Mouse (Mus musculus) liver, postnatal 0 days (tissue): ENCODE data around the gene Susd4.

Source experiments
- CTCF ChIP-seq: sonication (generic); IDR thresholded peaks from 2 replicates; pipeline ENCODE4 v1.5.1; 2016; ENCODE audit warnings: antibody characterized with exemption, low read depth
- EP300 ChIP-seq: IDR thresholded peaks from 2 replicates; pipeline ENCODE4 v1.6.1; 2016; ENCODE audit warnings: antibody characterized with exemption, low read depth, mild to moderate bottlenecking

GRCm38 (mm10) chr1:182868432-182869113, 104.9 kb downstream of the Susd4 start:
- peak; percentile 67 for TF ChIP-seq CTCF
- no peak for TF ChIP-seq EP300
